Mouse (Mus musculus): ENCODE data around the gene Tbc1d2b. TPM values are rescaled to one million over a fixed set of nuclear protein-coding genes. Genes with fewer than 3 reads are reported as not detected.

The Tbc1d2b gene
- polyA plus RNA-seq, 1 experiment = 16.4 TPM

GRCm38 (mm10) chr9:90185356-90185910 lies 85.2 kb downstream of the Tbc1d2b start:
- no peaks in the 10 kb centered on the region for H3K4me1 ChIP-seq (ENCODE audit: control insufficient read depth, insufficient read depth, low read length)
- TF ChIP-seq POLR2A (IDR thresholded peaks at IDR 0.05; ENCODE audit: low read depth, low read length) (no peak), CTCF (conservative IDR thresholded peaks at IDR 0.05; ENCODE audit: insufficient read depth, insufficient read length, low read depth, low read length) (no peak)
- 76% methylated on average over 8 of the region's 8 CpGs for WGBS
- no peak overlapping the region for H3K4me3 ChIP-seq (ENCODE audit: insufficient read depth, low read depth, low read length)
- no peak for DNase-seq
- H3K36me3 ChIP-seq (ENCODE audit: control insufficient read depth, insufficient read depth, low read length) = no peaks in the 10 kb centered on the region
- no peak overlapping the region for H3K27ac ChIP-seq (ENCODE audit: insufficient read depth, low read depth, low read length)
- H3K27me3 ChIP-seq (replicated peaks; ENCODE audit: control insufficient read depth, insufficient read depth, low read length) = no peaks in the 10 kb centered on the region

- DNase-seq = peak; percentile 76
- Histone ChIP-seq H3K27ac (ENCODE audit: insufficient read depth, low read depth, low read length) (no peak overlapping the region), H3K27me3 (replicated peaks; ENCODE audit: control insufficient read depth, insufficient read depth, low read length) (no peaks in the 10 kb centered on the region), H3K4me1 (ENCODE audit: control insufficient read depth, insufficient read depth, low read length) (no peaks in the 10 kb centered on the region), H3K4me3 (ENCODE audit: insufficient read depth, low read depth, low read length) (no peak overlapping the region), H3K36me3 (ENCODE audit: control insufficient read depth, insufficient read depth, low read length) (no peaks in the 10 kb centered on the region)
- TF ChIP-seq CTCF (conservative IDR thresholded peaks at IDR 0.05; ENCODE audit: insufficient read depth, insufficient read length, low read depth, low read length) = no peak
- TF ChIP-seq POLR2A (IDR thresholded peaks at IDR 0.05; ENCODE audit: low read depth, low read length) = no peak
- 39% methylated on average over 8 of the region's 8 CpGs for WGBS
Measured at GRCm38 (mm10) chr9:90184116-90184515, 86.5 kb downstream of the Tbc1d2b start.

- Histone ChIP-seq H3K4me1 (ENCODE audit: control insufficient read depth, insufficient read depth, low read length) (no peaks in the 10 kb centered on the region), H3K27ac (ENCODE audit: insufficient read depth, low read depth, low read length) (no peak overlapping the region), H3K36me3 (ENCODE audit: control insufficient read depth, insufficient read depth, low read length) (no peaks in the 10 kb centered on the region), H3K4me3 (ENCODE audit: insufficient read depth, low read depth, low read length) (no peak overlapping the region), H3K27me3 (replicated peaks; ENCODE audit: control insufficient read depth, insufficient read depth, low read length) (no peaks in the 10 kb centered on the region)
- no peak for TF ChIP-seq CTCF (conservative IDR thresholded peaks at IDR 0.05; ENCODE audit: insufficient read depth, insufficient read length, low read depth, low read length)
- TF ChIP-seq POLR2A (IDR thresholded peaks at IDR 0.05; ENCODE audit: low read depth, low read length) = no peak
- WGBS = 75% methylated on average over 3 of the region's 3 CpGs
- no peak for DNase-seq
Measured at GRCm38 (mm10) chr9:90183550-90183949, 87.1 kb downstream of the Tbc1d2b start.

- 82% methylated on average over 18 of the region's 18 CpGs for WGBS
- TF ChIP-seq POLR2A (IDR thresholded peaks at IDR 0.05; ENCODE audit: low read depth, low read length) (no peak), CTCF (conservative IDR thresholded peaks at IDR 0.05; ENCODE audit: insufficient read depth, insufficient read length, low read depth, low read length) (no peak)
- H3K4me3 ChIP-seq (ENCODE audit: insufficient read depth, low read depth, low read length) = no peak overlapping the region
- no peaks in the 10 kb centered on the region for H3K36me3 ChIP-seq (ENCODE audit: control insufficient read depth, insufficient read depth, low read length)
- H3K27ac ChIP-seq (ENCODE audit: insufficient read depth, low read depth, low read length) = no peak overlapping the region
- DNase-seq = no peak
- no peaks in the 10 kb centered on the region for H3K27me3 ChIP-seq (replicated peaks; ENCODE audit: control insufficient read depth, insufficient read depth, low read length)
- H3K4me1 ChIP-seq (ENCODE audit: control insufficient read depth, insufficient read depth, low read length) = no peaks in the 10 kb centered on the region
Measured at GRCm38 (mm10) chr9:90182636-90183421, 87.8 kb downstream of the Tbc1d2b start.

- Histone ChIP-seq H3K4me1 (ENCODE audit: control insufficient read depth, insufficient read depth, low read length) (no peaks in the 10 kb centered on the region), H3K27me3 (replicated peaks; ENCODE audit: control insufficient read depth, insufficient read depth, low read length) (no peaks in the 10 kb centered on the region), H3K36me3 (ENCODE audit: control insufficient read depth, insufficient read depth, low read length) (no peaks in the 10 kb centered on the region), H3K27ac (ENCODE audit: insufficient read depth, low read depth, low read length) (no peak overlapping the region), H3K4me3 (ENCODE audit: insufficient read depth, low read depth, low read length) (no peak overlapping the region)
- 67% methylated on average over 6 of the region's 6 CpGs for WGBS
- TF ChIP-seq POLR2A (IDR thresholded peaks at IDR 0.05; ENCODE audit: low read depth, low read length) = no peak
- TF ChIP-seq CTCF (conservative IDR thresholded peaks at IDR 0.05; ENCODE audit: insufficient read depth, insufficient read length, low read depth, low read length) = no peak
- no peak for DNase-seq
Measured at GRCm38 (mm10) chr9:90181656-90182388, 88.8 kb downstream of the Tbc1d2b start.

- Histone ChIP-seq H3K36me3 (ENCODE audit: control insufficient read depth, insufficient read depth, low read length) (no peaks in the 10 kb centered on the region), H3K4me1 (ENCODE audit: control insufficient read depth, insufficient read depth, low read length) (no peaks in the 10 kb centered on the region), H3K4me3 (ENCODE audit: insufficient read depth, low read depth, low read length) (no peak overlapping the region), H3K27ac (ENCODE audit: insufficient read depth, low read depth, low read length) (no peak overlapping the region), H3K27me3 (replicated peaks; ENCODE audit: control insufficient read depth, insufficient read depth, low read length) (no peaks in the 10 kb centered on the region)
- WGBS = 81% methylated on average over 5 of the region's 5 CpGs
- no peak for TF ChIP-seq CTCF (conservative IDR thresholded peaks at IDR 0.05; ENCODE audit: insufficient read depth, insufficient read length, low read depth, low read length)
- TF ChIP-seq POLR2A (IDR thresholded peaks at IDR 0.05; ENCODE audit: low read depth, low read length) = no peak
- no peak for DNase-seq
Measured at GRCm38 (mm10) chr9:90179409-90179808, 91.2 kb downstream of the Tbc1d2b start.

GRCm38 (mm10) chr9:90173330-90173729 lies 97.3 kb downstream of the Tbc1d2b start:
- H3K27me3 ChIP-seq (replicated peaks; ENCODE audit: control insufficient read depth, insufficient read depth, low read length) = no peaks in the 10 kb centered on the region
- H3K27ac ChIP-seq (ENCODE audit: insufficient read depth, low read depth, low read length) = no peak overlapping the region
- no peak for DNase-seq
- TF ChIP-seq POLR2A (IDR thresholded peaks at IDR 0.05; ENCODE audit: low read depth, low read length) (no peak), CTCF (conservative IDR thresholded peaks at IDR 0.05; ENCODE audit: insufficient read depth, insufficient read length, low read depth, low read length) (no peak)
- no peak overlapping the region for H3K4me3 ChIP-seq (ENCODE audit: insufficient read depth, low read depth, low read length)
- H3K4me1 ChIP-seq (ENCODE audit: control insufficient read depth, insufficient read depth, low read length) = no peaks in the 10 kb centered on the region
- WGBS = 86% methylated on average over 3 of the region's 3 CpGs
- no peaks in the 10 kb centered on the region for H3K36me3 ChIP-seq (ENCODE audit: control insufficient read depth, insufficient read depth, low read length)

All from kidney, adult 2 months (tissue).